ENCODE assay signal across 8 mouse cellular contexts in the genomic region with DNA sequence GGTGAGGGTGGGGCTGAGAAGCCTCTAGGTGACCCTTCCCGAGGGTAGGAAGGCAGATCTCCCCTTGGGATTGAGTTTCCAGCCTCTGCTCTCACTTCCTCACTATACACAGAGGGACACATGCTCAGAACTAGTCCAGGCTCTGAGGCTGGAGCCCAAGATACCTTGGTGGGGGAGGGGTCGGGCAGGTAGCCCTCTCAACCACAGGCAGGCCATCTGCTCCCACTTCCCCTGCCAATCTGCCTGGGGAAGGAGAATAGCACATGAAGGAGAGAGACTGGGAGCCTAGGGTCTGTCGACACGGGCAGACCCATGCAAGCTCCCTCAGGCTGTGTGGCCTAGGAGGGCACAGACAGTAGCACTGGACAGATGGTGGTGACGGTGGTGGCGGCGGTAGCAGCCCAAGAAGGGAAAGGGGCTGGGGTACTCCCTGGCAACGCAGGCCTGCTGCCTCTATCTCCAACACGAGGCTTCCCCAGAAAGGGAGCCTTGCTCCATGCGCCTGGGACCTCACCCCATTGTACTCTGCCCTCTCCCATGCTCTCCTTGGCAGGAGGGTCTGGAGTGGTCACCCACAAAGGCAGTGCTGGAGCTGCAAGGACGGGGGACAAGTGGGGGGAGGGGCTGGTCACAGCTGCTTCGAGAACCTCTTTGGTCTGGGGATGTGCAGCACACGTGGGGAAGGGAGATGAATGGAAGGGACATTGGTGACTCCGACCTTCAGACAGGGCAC. TPM values are rescaled to one million over a fixed set of nuclear protein-coding genes. Genes with fewer than 3 reads are reported as not detected.
DNase-seq lines count a peak whose midpoint lies in the region; ATAC-seq and TF ChIP-seq lines count a peak whose summit lies in the region.

No protein-coding gene starts in this region.

- H3K27ac ChIP-seq in gastrocnemius, adult 2 months: no peak overlapping the region
- H3K27ac ChIP-seq in ES-Bruce4 (ENCODE audit: insufficient read depth, low read length): no peak overlapping the region
- H3K27ac ChIP-seq in embryonic facial prominence, embryonic 13.5 days: no peak overlapping the region
- no peak overlapping the region for H3K27ac ChIP-seq in limb, embryonic 14.5 days (replicated peaks; ENCODE audit: low read depth, low read length)
- H3K27ac ChIP-seq in stomach, embryonic 16.5 days (ENCODE audit: low read length): no peak overlapping the region

- H3K9ac ChIP-seq in ES-Bruce4 (ENCODE audit: low read depth, poor library complexity, severe bottlenecking): no peak overlapping the region; the same call in 1 of the 2 replicates
- H3K9ac ChIP-seq in embryonic facial prominence, embryonic 13.5 days: peak overlapping the region; percentile 73
- H3K9ac ChIP-seq in limb, embryonic 14.5 days (ENCODE audit: low read depth, low read length, severe bottlenecking): peak overlapping the region; percentile 49
- peak overlapping the region; percentile 70; the same call in 1 of the 2 replicates for H3K9ac ChIP-seq in stomach, embryonic 16.5 days (ENCODE audit: low read length)

- 16% methylated on average over 14 of the region's 14 CpGs for WGBS in embryonic facial prominence, embryonic 13.5 days
- 22% methylated on average over 12 of the region's 14 CpGs for WGBS in limb, embryonic 14.5 days
- 21% methylated on average over 14 of the region's 14 CpGs for WGBS in stomach, embryonic 16.5 days

- no peaks in the 10 kb centered on the region for H3K9me3 ChIP-seq in ES-Bruce4 (replicated peaks; ENCODE audit: control insufficient read depth, insufficient read depth, low read length, poor library complexity, severe bottlenecking)
- H3K9me3 ChIP-seq in embryonic facial prominence, embryonic 13.5 days: no peaks in the 10 kb centered on the region
- no peaks in the 10 kb centered on the region for H3K9me3 ChIP-seq in limb, embryonic 14.5 days (ENCODE audit: control insufficient read depth, low read length)
- no peaks in the 10 kb centered on the region for H3K9me3 ChIP-seq in stomach, embryonic 16.5 days (replicated peaks; ENCODE audit: control insufficient read depth, low read length)

- peaks cover 9% of the 10 kb centered on the region for H3K4me1 ChIP-seq in ES-Bruce4 (ENCODE audit: control insufficient read depth, insufficient read depth, low read length)
- peaks cover 28% of the 10 kb centered on the region for H3K4me1 ChIP-seq in embryonic facial prominence, embryonic 13.5 days
- peaks cover 12% of the 10 kb centered on the region for H3K4me1 ChIP-seq in limb, embryonic 14.5 days (ENCODE audit: control insufficient read depth, insufficient read depth, low read length)
- peaks cover 15% of the 10 kb centered on the region; the same call in 1 of the 2 replicates for H3K4me1 ChIP-seq in stomach, embryonic 16.5 days (ENCODE audit: control insufficient read depth, insufficient read depth, low read length)

- peak overlapping the region; percentile 64 for H3K4me3 ChIP-seq in gastrocnemius, adult 2 months
- H3K4me3 ChIP-seq in ES-Bruce4 (ENCODE audit: low read depth, low read length): peak overlapping the region; percentile 29
- peak overlapping the region; percentile 50 for H3K4me3 ChIP-seq in embryonic facial prominence, embryonic 13.5 days
- H3K4me3 ChIP-seq in limb, embryonic 14.5 days (replicated peaks; ENCODE audit: low read length): peak overlapping the region; percentile 42
- peak overlapping the region; percentile 45 for H3K4me3 ChIP-seq in stomach, embryonic 16.5 days (replicated peaks; ENCODE audit: low read length)

- H3K4me2 ChIP-seq in embryonic facial prominence, embryonic 13.5 days: peak overlapping the region; percentile 90
- H3K4me2 ChIP-seq in limb, embryonic 14.5 days (replicated peaks; ENCODE audit: low read depth, low read length, severe bottlenecking): peak overlapping the region; percentile 82
- H3K4me2 ChIP-seq in stomach, embryonic 16.5 days (ENCODE audit: low read depth, low read length): peak overlapping the region; percentile 76

- no peak; the same call in 1 of the 2 replicates for ATAC-seq in embryonic facial prominence, embryonic 13.5 days (ENCODE audit: insufficient number of reproducible peaks, insufficient read depth, low FRiP score, low TSS enrichment, low read depth)
- ATAC-seq in limb, embryonic 14.5 days (ENCODE audit: low FRiP score, low read depth): no peak
- no peak for ATAC-seq in stomach, embryonic 16.5 days (ENCODE audit: insufficient read depth, low FRiP score)

- no peaks in the 10 kb centered on the region for H3K27me3 ChIP-seq in ES-Bruce4 (ENCODE audit: control insufficient read depth, insufficient read depth, low read length, poor library complexity, severe bottlenecking)
- peaks cover 63% of the 10 kb centered on the region for H3K27me3 ChIP-seq in embryonic facial prominence, embryonic 13.5 days
- peaks cover 30% of the 10 kb centered on the region for H3K27me3 ChIP-seq in limb, embryonic 14.5 days (ENCODE audit: control insufficient read depth, insufficient read depth, low read length)
- H3K27me3 ChIP-seq in stomach, embryonic 16.5 days (ENCODE audit: control insufficient read depth, insufficient read depth, low read length): peaks cover 17% of the 10 kb centered on the region

- no peak for DNase-seq in gastrocnemius, adult 2 months
- DNase-seq in gastrocnemius, postnatal 25 days: no peak
- no peak for DNase-seq in limb, embryonic 14.5 days (ENCODE audit: low spot score)
- no peak for DNase-seq in thymus, postnatal 36 days
- no peak for DNase-seq in thymus, postnatal 25 days

- H3K36me3 ChIP-seq in ES-Bruce4 (ENCODE audit: control insufficient read depth, insufficient read depth, low read length, poor library complexity, severe bottlenecking): no peaks in the 10 kb centered on the region
- no peaks in the 10 kb centered on the region for H3K36me3 ChIP-seq in embryonic facial prominence, embryonic 13.5 days
- no peaks in the 10 kb centered on the region; the same call in 1 of the 2 replicates for H3K36me3 ChIP-seq in limb, embryonic 14.5 days (ENCODE audit: control insufficient read depth, insufficient read depth, low read length)
- H3K36me3 ChIP-seq in stomach, embryonic 16.5 days (ENCODE audit: control insufficient read depth, insufficient read depth, low read length): no peaks in the 10 kb centered on the region

- no peak for TF ChIP-seq POLR2A in ES-Bruce4 (IDR thresholded peaks at IDR 0.05; ENCODE audit: insufficient read depth, low read length)
- TF ChIP-seq POLR2A in limb, embryonic 14.5 days (IDR thresholded peaks at IDR 0.05; ENCODE audit: borderline replicate concordance, extremely low read depth, insufficient read depth, insufficient read length): no peak

- no peak for TF ChIP-seq CTCF in gastrocnemius, adult 2 months (IDR thresholded peaks at IDR 0.05)
- no peak for TF ChIP-seq CTCF in ES-Bruce4 (IDR thresholded peaks at IDR 0.05; ENCODE audit: low read depth, low read length)

- intact Hi-C loops in gastrocnemius, adult 2 months (cut with DNase I): no loop called here

- TF ChIP-seq EP300 in ES-Bruce4 (IDR thresholded peaks at IDR 0.05; ENCODE audit: insufficient read depth, low read depth, low read length): no peak

RNA-seq across cellular contexts. Expression of a gene that starts 4.3 kb away (rescaled TPM):
- total RNA-seq in gastrocnemius, adult 2 months (2021): 1 to 10 TPM; 4.9 to 5.0 TPM
- total RNA-seq in gastrocnemius, postnatal 25 days (2021): 1 to 10 TPM; 3.3 to 3.8 TPM
- polyA plus RNA-seq in ES-Bruce4 (2011; ENCODE audit: insufficient read depth, insufficient read length, low read depth, missing spikeins): 10.4 and 11.6 TPM in 2 replicates
- 13.2 and 14.2 TPM in 2 replicates for polyA plus RNA-seq in embryonic facial prominence, embryonic 13.5 days (2015; fragmentation: Nextera tagmentation; extraction: Ambion mirVana)
- polyA plus RNA-seq in limb, embryonic 14.5 days (2012; rRNA removed): 11.8 and 14.1 TPM in 2 replicates
- polyA plus RNA-seq in limb, embryonic 14.5 days (2014; fragmentation: Nextera tagmentation; extraction: Ambion mirVana): 14.3 and 15.0 TPM in 2 replicates
- 9.6 and 10.7 TPM in 2 replicates for polyA plus RNA-seq in stomach, embryonic 16.5 days (2015; fragmentation: Nextera tagmentation; extraction: Ambion mirVana)

RNA-seq across cellular contexts. Expression of a gene that starts 4.3 kb away (rescaled TPM):
- total RNA-seq in gastrocnemius, adult 2 months (2021): 1 to 10 TPM; 6.0 to 7.5 TPM
- 1 to 10 TPM; 5.0 to 6.4 TPM for total RNA-seq in gastrocnemius, postnatal 25 days (2021)
- 21.5 and 22.5 TPM in 2 replicates for polyA plus RNA-seq in ES-Bruce4 (2011; ENCODE audit: insufficient read depth, insufficient read length, low read depth, missing spikeins)
- 14.7 and 16.2 TPM in 2 replicates for polyA plus RNA-seq in embryonic facial prominence, embryonic 13.5 days (2015; fragmentation: Nextera tagmentation; extraction: Ambion mirVana)
- polyA plus RNA-seq in limb, embryonic 14.5 days (2012; rRNA removed): 5.7 and 6.1 TPM in 2 replicates
- 14.2 and 15.0 TPM in 2 replicates for polyA plus RNA-seq in limb, embryonic 14.5 days (2014; fragmentation: Nextera tagmentation; extraction: Ambion mirVana)
- polyA plus RNA-seq in stomach, embryonic 16.5 days (2015; fragmentation: Nextera tagmentation; extraction: Ambion mirVana): 14.7 and 16.0 TPM in 2 replicates

RNA-seq across cellular contexts. Expression of a gene that starts 8.4 kb away (rescaled TPM):
- 1 to 10 TPM; 2.3 to 3.3 TPM for total RNA-seq in gastrocnemius, adult 2 months (2021)
- total RNA-seq in gastrocnemius, postnatal 25 days (2021): 1 to 10 TPM; 2.1 to 2.4 TPM
- 2.4 and 2.8 TPM in 2 replicates for polyA plus RNA-seq in ES-Bruce4 (2011; ENCODE audit: insufficient read depth, insufficient read length, low read depth, missing spikeins)
- 4.5 and 5.1 TPM in 2 replicates for polyA plus RNA-seq in embryonic facial prominence, embryonic 13.5 days (2015; fragmentation: Nextera tagmentation; extraction: Ambion mirVana)
- 14.6 and 16.2 TPM in 2 replicates for polyA plus RNA-seq in limb, embryonic 14.5 days (2012; rRNA removed)
- polyA plus RNA-seq in limb, embryonic 14.5 days (2014; fragmentation: Nextera tagmentation; extraction: Ambion mirVana): 1.1 and 1.4 TPM in 2 replicates
- polyA plus RNA-seq in stomach, embryonic 16.5 days (2015; fragmentation: Nextera tagmentation; extraction: Ambion mirVana): 7.5 and 8.4 TPM in 2 replicates

RNA-seq across cellular contexts. Expression of a gene that starts 30.3 kb away (rescaled TPM):
- 100 to 1,000 TPM; 104 to 127 TPM for total RNA-seq in gastrocnemius, adult 2 months (2021)
- 100 to 1,000 TPM in 1 of 2 experiments, 10 to 100 TPM in 1; 84.6 to 103 TPM for total RNA-seq in gastrocnemius, postnatal 25 days (2021)
- 38.9 and 39.3 TPM in 2 replicates for polyA plus RNA-seq in ES-Bruce4 (2011; ENCODE audit: insufficient read depth, insufficient read length, low read depth, missing spikeins)
- polyA plus RNA-seq in embryonic facial prominence, embryonic 13.5 days (2015; fragmentation: Nextera tagmentation; extraction: Ambion mirVana): 61.7 and 72.7 TPM in 2 replicates
- 48.0 and 58.5 TPM in 2 replicates for polyA plus RNA-seq in limb, embryonic 14.5 days (2012; rRNA removed)
- 53.7 and 66.3 TPM in 2 replicates for polyA plus RNA-seq in limb, embryonic 14.5 days (2014; fragmentation: Nextera tagmentation; extraction: Ambion mirVana)
- 76.6 and 78.6 TPM in 2 replicates for polyA plus RNA-seq in stomach, embryonic 16.5 days (2015; fragmentation: Nextera tagmentation; extraction: Ambion mirVana)

RNA-seq across cellular contexts. Expression of a gene that starts 33.2 kb away (rescaled TPM):
- total RNA-seq in gastrocnemius, adult 2 months (2021): 10 to 100 TPM; 10.8 to 16.2 TPM
- 10 to 100 TPM; 11.9 to 13.3 TPM for total RNA-seq in gastrocnemius, postnatal 25 days (2021)
- polyA plus RNA-seq in ES-Bruce4 (2011; ENCODE audit: insufficient read depth, insufficient read length, low read depth, missing spikeins): 137 and 139 TPM in 2 replicates
- 118 and 126 TPM in 2 replicates for polyA plus RNA-seq in embryonic facial prominence, embryonic 13.5 days (2015; fragmentation: Nextera tagmentation; extraction: Ambion mirVana)
- polyA plus RNA-seq in limb, embryonic 14.5 days (2012; rRNA removed): 81.7 and 82.6 TPM in 2 replicates
- polyA plus RNA-seq in limb, embryonic 14.5 days (2014; fragmentation: Nextera tagmentation; extraction: Ambion mirVana): 99.4 and 104 TPM in 2 replicates
- 71.7 and 85.5 TPM in 2 replicates for polyA plus RNA-seq in stomach, embryonic 16.5 days (2015; fragmentation: Nextera tagmentation; extraction: Ambion mirVana)
